Mouse (Mus musculus): ENCODE results near the gene Glrx5.

DNA sequence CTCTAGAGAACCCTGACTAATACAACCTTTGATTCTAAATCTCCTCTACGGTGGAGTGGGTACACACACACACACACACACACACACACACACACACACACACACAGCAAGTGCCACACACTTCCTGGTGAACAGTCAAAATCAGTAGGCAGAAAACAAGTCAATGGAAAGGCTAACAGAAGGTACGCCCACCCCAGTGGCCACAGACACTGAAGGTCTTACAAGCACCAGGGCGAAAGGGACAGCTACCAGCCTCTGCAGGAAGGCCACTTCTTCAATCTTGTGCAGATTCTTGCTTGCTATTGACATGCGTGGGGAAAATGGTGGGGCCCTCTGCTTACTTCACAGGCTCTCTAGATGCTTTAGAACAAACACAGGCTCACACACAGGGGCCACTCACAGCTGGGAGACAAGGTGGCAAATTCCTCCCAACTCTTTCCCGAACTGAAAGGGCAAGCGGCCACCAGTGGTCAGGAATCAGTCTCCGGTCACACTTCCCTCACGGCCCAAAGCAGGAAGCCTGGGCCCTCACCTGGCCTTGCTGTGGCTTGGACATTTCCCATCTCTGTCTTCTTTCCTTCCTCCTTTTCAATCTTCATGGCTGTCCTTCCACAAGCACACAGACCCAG, 10.9 kb upstream of the Glrx5 start:
- no peak for TF ChIP-seq GATA1 (IDR thresholded peaks at IDR 0.05; ENCODE audit: borderline replicate concordance, low read length)
- no peak for TF ChIP-seq FLI1 (IDR thresholded peaks at IDR 0.05; ENCODE audit: low read length)
